In the genomic region with DNA sequence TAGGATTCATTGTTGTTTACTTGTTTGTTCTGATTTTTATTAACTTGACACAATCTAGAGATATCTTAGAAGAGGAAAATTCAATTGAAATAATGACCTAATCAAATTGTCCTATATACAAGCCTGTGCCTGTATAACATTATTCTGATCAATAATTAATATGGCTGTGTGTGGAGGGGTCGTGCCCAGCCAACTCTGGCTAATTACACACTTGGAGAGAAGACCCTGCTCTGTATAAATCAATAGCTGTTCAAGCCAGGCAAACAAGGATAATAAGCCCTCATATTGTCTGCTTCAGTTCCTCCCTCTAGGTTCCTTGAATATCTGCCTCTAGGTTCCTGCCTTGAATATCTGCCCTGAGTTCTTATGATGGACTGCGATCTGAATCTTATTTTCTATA, we compare ENCODE assay signal across 28 mouse cellular contexts.
"Had no signal": no experiment of that assay in that cellular context is flagged by ENCODE, and none has a peak within 500 bp of the region (broad histone marks: within the 10 kb centered on the region; RNA-seq: fewer than 3 reads in every experiment).

No protein-coding gene starts in this region.

- H3K9ac ChIP-seq: embryonic facial prominence, embryonic 12.5 days; embryonic facial prominence, embryonic 13.5 days; embryonic facial prominence, embryonic 15.5 days; forebrain, embryonic 12.5 days; forebrain, embryonic 13.5 days; forebrain, embryonic 15.5 days; forebrain, postnatal 0 days had no signal

- H3K27ac ChIP-seq: embryonic facial prominence, embryonic 10.5 days; embryonic facial prominence, embryonic 12.5 days; embryonic facial prominence, embryonic 13.5 days; embryonic facial prominence, embryonic 15.5 days; forebrain, embryonic 10.5 days; forebrain, embryonic 12.5 days; forebrain, embryonic 13.5 days; forebrain, embryonic 15.5 days; gastrocnemius, adult 2 months had no signal

- H3K27me3 ChIP-seq: embryonic facial prominence, embryonic 12.5 days; embryonic facial prominence, embryonic 13.5 days; embryonic facial prominence, embryonic 15.5 days; forebrain, embryonic 12.5 days; forebrain, embryonic 13.5 days; forebrain, embryonic 15.5 days had no signal

- DNase-seq: cerebellum, adult 2 months; cerebellum, adult 8-10 months; cerebellum, adult 9-10 months; cerebellum, adult 9-11 months; cerebellum, postnatal 10 days; cerebellum, postnatal 14 days; cerebellum, postnatal 25 days; cerebellum, postnatal 36 days; embryo, embryonic 11 days; forebrain, postnatal 0 days; gastrocnemius, adult 2 months; gastrocnemius, postnatal 10 days; gastrocnemius, postnatal 14 days; gastrocnemius, postnatal 25 days; gastrocnemius, postnatal 36 days; heart, adult 11 months; heart, adult 18-20 months had no signal

- ATAC-seq: forebrain, embryonic 13.5 days; forebrain, embryonic 14.5 days; forebrain, embryonic 15.5 days; forebrain, embryonic 16.5 days; forebrain, postnatal 0 days had no signal

- H3K4me1 ChIP-seq: embryonic facial prominence, embryonic 10.5 days; embryonic facial prominence, embryonic 12.5 days; embryonic facial prominence, embryonic 13.5 days; embryonic facial prominence, embryonic 15.5 days; forebrain, embryonic 10.5 days; forebrain, embryonic 12.5 days; forebrain, embryonic 13.5 days; forebrain, embryonic 15.5 days had no signal

- H3K9me3 ChIP-seq: embryonic facial prominence, embryonic 10.5 days; embryonic facial prominence, embryonic 12.5 days; embryonic facial prominence, embryonic 13.5 days; embryonic facial prominence, embryonic 15.5 days; forebrain, embryonic 10.5 days; forebrain, embryonic 12.5 days; forebrain, embryonic 13.5 days; forebrain, embryonic 15.5 days had no signal

- H3K4me3 ChIP-seq: embryonic facial prominence, embryonic 10.5 days; embryonic facial prominence, embryonic 12.5 days; embryonic facial prominence, embryonic 13.5 days; embryonic facial prominence, embryonic 15.5 days; erythroblast, embryonic 14.5 days; forebrain, embryonic 10.5 days; forebrain, embryonic 12.5 days; forebrain, embryonic 13.5 days; forebrain, embryonic 15.5 days; gastrocnemius, adult 2 months had no signal

- H3K4me2 ChIP-seq: embryonic facial prominence, embryonic 12.5 days; embryonic facial prominence, embryonic 13.5 days; embryonic facial prominence, embryonic 15.5 days; forebrain, embryonic 12.5 days; forebrain, embryonic 13.5 days; forebrain, embryonic 15.5 days had no signal

- H3K36me3 ChIP-seq: embryonic facial prominence, embryonic 10.5 days; embryonic facial prominence, embryonic 12.5 days; embryonic facial prominence, embryonic 13.5 days; embryonic facial prominence, embryonic 15.5 days; forebrain, embryonic 10.5 days; forebrain, embryonic 12.5 days; forebrain, embryonic 15.5 days had no signal
